Mouse (Mus musculus) layer of hippocampus, adult 9-11 months (tissue): ENCODE results near the gene Nlrp1b.

Source experiments
- DNase-seq: peaks from one replicate; pipeline ENCODE4 v3.0.0; 2022

The Nlrp1b gene

DNA sequence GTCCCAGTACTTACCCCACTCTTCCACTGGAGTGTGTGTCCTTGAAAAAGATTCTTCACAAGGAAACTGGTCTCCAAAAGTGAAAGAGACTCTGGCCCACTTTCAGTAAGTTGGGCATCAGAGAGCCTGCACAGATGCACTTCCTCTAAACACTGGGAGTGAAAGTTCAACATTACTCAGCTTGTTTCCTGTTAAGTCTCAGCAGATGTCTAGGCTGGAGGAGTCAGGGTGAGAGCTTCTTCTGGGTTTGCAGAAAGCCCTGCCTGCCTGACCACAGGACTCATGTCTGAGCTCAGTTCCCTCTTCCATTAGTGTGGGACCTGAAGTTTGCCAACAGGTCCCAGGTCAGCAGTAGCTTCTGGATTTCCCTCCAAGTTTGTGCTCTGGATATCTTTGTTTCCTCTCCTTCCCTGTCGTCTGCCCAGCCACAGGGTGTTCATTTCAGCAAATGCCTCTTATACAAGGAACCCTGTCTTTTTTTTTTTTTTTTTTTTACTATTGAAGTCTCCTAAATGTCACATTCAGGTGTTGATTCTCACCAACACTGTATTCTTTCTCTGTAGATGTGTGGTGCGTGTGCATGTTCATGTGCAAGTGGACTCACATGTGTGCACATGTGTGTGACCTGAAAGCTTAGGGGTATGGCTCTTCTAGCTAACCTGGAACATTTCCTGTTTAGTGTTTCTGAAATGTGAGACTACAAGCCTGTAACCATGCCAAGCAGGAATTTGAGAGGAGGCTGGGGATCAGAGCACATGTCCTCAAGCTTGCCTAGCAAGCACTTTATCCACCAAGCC, at the start of gene Nlrp1b:
TSS of gene Nlrp1b (minus strand) at position 50 of the 797 bp plus-strand sequence.
- DNase-seq = peak; percentile 61

DNA sequence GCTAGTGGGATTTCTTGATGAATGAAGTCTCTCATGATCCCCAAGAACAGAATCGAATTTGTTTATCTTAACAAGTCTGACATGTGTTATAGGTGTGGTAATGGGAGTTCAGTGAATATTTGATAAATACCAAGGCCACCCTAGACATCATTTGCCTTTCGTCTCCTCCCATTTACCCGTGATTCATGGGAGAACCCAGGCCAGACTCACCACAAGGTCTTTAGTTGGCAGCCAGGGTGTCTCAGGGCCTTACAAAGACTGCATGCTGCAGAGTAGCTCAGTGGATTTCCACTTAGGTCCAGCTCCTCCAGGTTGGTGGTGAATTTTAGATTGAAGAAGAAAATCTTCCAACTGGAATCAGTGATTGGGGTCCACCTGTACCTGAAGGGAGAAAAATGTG, 30.5 kb upstream of the Nlrp1b start:
- no peak for DNase-seq

DNA sequence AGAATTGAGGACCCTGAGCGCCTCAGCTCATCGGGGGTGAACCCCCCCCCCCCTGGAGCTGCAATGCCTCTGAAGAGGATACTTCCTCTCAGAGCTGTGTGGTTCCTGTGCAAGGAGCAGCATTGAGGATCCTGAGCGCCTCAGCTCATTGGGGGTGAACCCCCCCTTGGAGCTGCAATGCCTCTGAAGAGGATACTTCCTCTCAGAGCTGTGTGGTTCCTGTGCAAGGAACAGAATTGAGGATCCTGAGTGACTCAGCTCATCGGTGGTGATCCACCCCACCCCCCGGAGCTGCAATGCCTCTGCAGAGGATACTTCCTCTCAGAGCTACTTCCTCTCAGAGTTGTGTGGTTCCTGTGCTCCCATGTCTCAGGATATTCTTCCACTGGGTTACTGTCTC, 20.8 kb upstream of the Nlrp1b start:
- DNase-seq = peak; percentile 55

DNA sequence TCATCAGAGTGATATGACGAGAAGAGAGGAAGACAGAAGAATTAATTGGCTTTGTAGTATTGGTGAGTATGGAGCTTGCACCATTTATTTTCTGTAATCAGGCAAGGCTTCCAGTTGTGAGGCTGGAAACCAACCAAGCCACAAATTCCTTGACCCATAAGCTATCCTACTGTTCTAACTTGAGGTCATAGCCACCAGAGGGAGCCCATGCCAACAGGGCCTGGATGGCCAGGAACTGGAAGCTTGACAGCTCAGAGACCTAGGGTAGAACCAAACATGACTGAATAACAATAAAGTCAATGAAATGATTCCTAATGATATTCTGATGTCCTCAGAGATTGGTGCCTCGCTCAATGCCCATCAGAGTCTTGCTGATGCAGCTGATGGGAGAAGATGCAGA, 5.9 kb downstream of the Nlrp1b start:
- no peak for DNase-seq

DNA sequence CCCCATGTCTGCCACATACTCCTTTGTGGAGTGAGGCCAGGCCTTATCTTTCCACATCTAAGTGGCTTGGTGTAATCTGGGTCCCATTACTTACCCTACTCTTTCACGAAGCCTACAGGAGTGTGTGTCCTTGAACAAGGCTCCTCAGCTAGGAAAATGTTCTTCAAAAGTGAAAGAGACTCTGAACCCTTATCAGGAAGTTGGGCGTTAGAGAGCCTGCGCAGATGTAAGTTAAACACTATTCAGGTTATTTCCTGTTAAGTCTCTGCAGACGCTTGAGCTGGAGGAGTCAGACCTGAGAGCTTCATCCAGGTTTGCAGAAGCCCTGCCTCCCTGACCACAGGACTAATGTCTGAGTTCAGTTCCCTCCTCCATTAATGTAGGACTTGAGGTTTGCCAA, 27.8 kb downstream of the Nlrp1b start:
- no peak for DNase-seq

DNA sequence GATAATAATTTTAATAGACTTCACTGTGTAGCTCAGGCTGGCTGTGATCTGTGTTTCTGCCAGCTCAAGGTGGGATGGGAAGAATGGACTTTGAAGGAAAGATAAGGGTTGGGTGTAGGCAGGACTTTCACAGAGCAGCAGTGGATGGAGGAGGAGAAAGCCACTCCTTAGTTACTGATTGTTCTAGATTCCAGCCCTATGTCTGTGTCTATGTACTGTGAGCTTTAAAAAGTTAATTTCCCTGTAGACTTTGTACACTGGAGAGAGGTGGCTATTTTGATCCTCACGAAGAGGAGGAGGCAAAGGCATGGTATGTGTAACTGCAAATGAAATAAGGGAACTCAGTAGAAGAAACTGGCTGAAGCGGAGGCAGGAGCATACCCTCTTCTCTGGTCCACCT, 31.2 kb downstream of the Nlrp1b start:
- DNase-seq = no peak

DNA sequence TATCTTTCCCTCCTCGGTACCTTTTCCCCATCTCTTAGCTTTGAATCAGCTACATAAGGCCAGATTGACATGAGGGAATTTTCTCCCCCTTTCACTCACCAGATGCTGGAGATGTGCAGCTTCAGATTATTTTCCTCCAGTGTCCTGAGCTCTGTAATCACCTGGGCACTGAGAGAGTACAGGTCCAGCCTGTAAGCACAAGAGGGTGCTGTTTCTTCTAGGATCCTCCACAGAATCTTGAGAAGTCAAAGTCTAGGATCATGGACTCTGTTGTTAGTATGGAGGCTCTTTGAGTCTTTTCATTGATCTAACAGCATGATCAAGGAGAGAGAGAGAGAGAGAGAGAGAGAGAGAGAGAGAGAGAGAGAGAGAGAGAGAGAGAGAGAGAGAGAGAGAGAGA, 60.9 kb downstream of the Nlrp1b start:
- no peak for DNase-seq

DNA sequence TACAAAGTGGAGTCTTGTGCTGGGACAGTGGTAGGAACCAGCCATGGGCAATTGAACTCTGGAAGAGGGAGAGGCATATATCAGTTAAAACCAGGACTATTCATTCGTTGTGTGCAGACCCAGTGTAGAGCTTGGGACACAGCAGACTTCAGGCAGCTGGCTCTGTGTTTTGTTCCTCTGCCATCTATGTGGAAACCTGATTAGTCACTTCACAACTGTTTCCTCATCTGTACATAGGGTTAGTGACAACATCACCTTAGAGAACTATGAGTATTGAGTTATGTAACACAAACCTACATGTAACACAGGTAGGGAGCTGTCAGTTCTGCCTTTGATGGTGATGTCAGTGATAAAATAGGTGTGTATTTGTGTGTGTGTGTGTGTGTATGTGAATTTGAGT, 66.4 kb downstream of the Nlrp1b start:
- no peak for DNase-seq

DNA sequence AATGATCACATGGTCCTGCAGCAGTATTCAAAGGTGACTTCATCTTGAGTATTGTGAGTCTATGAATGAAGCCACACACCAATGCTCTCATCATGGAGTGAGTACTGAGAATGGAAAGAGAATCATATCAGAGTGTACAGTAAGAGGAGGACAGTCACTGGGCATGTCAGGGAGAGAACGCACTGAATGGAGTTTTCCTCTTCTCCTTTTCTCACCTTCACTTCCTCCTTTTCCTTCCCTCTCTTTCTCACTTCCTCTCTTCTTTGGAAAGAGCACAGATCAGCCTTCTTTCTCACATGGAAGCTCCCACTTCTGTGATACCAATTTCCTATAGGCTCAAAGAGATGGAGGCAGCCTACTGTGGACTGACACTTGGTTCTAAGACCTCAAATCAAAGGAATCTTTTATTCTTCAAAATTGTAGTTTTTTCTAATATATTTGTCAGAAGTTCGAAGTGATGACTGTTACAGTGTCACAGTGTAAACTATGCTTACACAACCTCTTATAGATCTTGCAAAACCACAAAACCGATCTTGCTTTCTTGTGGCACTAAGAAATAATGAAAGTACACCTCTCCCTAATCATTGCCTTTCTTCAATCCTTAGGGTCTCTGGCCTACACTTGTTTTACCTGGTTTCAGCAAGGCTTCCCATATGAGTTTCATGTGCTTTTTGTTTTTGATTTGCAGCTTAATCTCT, 70.9 kb downstream of the Nlrp1b start:
- no peak for DNase-seq

DNA sequence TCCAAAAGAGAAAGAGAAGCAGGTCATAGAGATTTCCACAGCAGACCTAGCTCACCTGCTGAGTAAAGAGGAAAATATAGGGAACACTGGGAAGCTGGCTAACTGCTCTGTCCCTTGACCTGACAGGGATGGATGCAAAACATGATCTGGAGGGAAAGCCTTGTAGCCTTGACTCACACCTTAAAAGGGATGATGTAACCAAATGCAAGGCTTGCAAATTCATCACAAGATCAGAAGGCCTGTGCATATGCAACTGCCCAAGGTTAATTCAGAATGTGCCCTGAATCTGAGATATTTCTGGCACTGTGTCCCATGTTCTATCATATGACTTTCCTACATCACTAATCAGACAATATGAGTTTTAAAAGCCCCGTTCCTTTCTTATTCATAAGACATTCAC, 75.3 kb downstream of the Nlrp1b start:
- DNase-seq = no peak

DNA sequence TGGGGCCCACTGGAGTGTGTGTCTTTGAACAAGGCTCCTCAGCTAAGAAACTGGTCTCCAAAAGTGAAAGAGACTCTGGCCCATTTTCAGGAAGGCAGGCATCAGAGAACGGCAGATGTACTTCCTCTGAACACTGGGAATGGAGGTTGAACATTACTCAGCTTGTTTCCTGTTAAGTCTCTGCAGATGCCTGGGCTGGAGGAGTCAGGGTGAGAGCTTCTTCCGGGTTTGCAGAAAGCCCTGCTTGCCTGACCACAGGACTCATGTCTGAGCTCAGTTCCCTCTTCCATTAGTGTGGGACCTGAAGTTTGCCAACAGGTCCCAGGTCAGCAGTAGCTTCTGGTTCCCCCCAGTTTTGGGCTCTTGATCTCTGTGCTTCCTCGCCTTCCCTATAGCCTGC, 85.9 kb downstream of the Nlrp1b start, which contains the start of gene Nlrp1a:
TSS of gene Nlrp1a (minus strand) at position 44 of the 400 bp plus-strand sequence.
- peak; percentile 62 for DNase-seq

DNA sequence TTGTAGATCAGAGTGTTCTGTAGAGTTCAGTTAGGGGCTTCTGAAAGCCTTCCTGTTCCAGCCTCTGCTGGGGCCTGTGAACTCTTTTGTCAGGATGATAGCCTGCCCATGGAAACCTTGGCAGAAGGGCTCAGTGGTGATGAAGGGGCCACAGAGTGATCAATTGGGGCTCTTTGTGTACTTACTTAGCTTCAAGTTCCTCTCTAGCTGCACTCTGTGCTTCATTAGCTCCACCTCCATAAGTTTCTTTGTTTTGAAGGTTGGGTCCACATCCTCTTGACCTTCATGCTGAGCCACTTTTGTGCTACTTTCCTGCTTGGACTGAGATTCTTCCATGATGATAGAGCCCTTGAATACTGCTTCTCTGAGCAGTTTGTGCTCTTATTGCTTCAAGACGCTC, 88.5 kb downstream of the Nlrp1b start:
- DNase-seq = no peak

DNA sequence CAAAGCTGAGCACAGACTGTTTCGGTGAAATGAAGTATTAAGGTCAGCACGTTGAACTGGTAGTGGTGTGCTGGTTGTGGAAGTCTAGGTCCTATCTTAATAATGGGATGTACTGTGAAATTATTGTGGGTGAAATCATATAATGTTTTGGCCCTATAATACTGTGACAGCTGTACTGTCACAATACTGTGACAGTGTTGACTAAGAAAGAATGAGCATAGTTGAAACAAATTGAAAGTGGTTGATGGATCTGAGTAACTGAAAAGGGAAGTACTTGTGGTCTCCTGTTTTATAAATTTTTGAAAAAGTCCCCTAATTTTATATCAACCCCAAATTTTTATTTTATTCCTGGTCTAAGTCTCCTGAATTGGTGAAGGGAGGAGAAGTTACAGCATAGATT, 123.4 kb downstream of the Nlrp1b start:
- no peak for DNase-seq

DNA sequence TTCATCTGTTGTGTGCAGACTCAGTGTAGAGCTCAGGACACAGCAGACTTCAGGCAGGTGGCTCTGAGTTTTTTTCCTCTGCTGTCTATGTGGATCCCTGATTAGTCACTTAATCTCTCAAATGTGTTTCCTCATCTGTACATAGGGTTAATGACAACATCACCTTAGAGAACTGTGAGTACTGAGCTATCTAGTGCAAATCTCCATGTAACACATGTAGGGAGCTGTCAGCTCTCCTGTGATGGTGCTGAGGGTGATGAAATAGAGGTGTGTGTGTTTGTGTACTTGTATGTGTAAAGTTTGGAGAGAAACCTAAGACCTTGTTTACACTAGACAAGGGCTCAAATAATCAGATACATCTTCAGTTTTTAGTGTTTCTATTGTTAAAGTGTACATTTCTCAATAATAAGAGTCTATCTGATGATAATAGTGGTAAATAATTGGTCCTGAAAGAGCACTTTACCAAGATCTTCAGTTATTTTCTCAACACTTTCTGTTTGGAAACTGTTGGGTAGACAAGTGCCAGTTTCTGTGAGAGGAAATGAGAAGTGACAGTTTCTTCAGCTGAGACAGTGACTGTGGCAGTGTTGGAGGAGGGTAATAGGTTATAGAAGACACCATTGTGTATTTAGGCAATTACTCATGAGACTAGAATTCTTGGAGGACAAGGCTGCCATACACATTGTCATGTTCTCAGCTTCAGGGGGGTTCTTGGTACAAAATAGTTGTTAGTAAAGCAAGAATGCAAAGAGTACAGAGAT, 124.1 kb downstream of the Nlrp1b start:
- DNase-seq = no peak

DNA sequence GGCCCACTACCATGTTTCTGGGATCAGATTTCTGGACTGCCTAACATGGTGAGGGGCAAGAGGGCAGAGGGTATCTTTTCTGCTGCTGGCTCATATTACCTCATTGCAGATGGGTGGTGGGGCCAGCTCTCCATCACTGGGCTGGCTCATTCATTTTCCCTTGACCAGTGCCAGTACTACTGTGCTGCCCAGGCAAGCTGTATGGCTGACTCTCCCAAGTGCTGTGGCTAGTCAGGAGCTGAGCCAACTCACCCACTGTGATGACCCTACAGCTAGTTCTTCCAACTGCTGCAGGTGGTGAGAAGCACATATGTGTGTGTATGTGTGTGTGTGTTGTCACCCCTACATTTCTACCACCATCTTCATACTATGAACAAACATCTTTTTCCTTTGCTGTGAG, 126.6 kb downstream of the Nlrp1b start:
- DNase-seq = no peak
